Mouse (Mus musculus) forelimb bud, embryonic 11.5 days (tissue): ENCODE measurements around the gene Smtnl2.

Experiments
- DNase-seq: peaks from one replicate; pipeline ENCODE4 v3.0.0-alpha.2; 2012; ENCODE audit warnings: low read depth, low spot score

Gene Smtnl2

DNA sequence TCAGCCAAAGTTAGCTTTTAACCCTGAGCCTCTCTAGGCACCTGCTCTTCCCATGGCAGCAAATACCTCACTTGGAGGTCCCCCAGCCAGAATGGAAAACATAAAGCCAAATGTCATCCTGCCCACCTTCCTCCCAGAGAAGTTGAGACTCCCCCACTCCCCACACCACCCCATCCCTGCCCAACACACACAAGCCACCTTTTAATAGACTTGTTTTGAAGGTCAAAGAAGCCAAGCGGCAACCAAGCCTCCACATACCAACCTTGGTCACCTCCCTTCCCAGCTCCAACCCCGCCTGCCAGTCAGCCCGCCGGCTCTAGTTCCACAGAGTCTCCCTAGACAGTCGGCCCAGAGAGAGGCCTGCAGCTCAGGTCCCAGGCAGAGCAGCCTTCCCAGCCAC is 9.5 kb downstream of the Smtnl2 start:
- no peak for DNase-seq

DNA sequence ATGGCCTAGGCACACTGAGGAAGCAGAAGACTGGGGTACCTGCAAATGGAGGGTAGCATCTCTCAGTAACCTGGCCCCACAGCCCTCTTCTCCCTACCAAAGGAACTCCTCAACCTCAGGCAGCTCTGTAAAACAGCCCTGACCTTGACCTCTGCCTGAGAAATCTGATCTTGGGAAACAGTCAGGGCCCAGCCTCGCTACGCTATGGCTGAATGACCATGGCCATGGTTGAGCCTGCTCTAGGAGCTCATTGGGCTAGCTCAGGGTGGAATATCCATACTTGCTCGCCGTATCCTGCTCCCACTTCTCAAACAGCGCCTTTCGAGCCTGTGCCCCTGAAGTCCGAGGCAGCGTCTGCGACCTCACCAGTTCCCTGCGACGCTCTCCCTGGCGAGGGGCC is 10.4 kb downstream of the Smtnl2 start:
- no peak for DNase-seq

DNA sequence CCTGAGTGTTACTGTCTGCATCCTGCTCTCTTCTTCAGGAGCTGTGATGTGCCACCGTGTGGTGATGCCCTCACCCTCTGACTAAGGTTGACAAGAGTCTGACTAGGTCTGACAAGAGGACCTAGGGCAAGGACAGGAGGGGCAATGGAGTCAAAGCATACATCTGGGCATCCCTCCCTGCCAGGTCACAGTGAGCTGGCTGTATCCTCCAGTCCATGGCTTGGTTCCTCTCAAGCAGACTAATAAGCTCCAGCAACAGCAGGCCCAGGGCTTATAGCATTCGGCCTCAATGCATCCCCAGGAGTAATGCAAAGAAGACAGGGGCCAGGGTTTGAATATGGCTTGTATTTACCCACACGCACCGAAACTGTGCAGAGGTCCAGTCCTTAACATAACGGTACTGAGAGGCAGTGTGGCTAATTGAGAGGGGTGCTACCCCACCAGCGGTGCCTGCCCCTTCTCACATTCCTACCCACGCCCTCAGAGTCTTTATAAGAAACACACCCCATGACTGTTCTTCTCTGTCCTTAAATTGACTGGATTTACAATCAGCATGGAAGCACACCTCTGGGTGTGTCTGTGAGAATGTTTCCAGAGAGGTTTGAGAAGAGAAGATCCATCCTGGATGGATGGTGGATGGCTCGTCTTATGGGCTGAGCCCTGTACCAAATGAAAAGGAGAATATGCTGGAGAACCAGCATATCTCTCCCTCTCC is 13.5 kb downstream of the Smtnl2 start:
- no peak for DNase-seq

DNA sequence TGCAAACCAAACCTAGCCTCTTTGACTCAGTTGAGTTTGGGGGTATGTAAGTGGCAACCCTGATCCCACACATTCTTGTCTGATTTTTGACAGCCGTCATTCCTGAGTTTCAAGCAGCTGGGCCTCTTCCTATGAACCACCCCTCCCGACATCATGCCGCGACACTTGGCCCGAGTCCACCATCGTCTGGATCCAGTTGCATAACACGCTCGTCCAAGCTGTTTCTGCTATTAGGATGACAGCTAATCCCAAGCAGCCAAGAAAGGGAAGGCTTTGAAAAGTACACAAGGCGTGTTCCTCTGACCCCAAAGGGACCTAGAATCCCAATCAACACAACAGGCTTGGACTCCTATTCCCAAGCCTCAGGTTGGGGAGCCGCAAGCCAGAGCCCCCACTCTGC is 14.4 kb downstream of the Smtnl2 start:
- no peak for DNase-seq

DNA sequence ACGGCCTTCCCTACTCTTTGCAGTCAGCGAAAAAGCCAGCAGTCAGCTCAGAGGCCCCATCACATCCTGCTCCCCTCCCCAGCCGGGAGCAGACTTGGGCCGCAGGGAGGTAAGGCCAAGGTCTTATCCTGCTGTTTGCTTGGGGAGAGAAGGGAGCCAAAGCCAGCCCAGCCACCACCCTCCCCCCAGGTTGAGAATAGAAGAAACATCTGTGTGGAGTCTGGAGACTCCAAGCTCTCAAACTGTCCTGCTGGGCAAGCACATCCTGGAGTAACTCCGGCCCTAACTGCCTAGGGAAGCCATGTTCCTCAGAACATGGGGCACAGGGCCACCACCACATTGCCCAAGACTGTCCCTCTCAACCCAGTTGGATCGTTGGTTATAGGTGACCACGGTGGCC is 14.9 kb downstream of the Smtnl2 start:
- DNase-seq, result no peak

DNA sequence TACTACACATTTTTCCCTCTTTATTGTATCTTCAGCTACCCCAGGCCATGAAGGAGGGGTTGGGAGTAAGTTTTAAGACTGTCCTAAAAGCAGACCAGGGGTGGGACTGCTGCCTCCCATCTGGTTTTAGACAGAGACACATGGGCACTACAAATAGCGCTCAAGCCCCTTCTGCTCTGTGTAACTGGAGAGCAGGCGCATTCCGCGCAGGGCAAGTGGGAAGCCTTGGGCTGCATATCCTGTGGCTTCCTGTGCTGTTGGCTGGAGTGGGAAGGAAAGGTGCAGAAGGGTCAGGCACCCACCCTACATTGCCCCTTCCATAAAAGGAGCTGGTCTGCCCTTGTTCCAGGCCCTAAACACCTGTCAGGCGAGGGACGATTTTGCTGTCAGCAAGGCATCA is 15.9 kb downstream of the Smtnl2 start:
- no peak for DNase-seq

DNA sequence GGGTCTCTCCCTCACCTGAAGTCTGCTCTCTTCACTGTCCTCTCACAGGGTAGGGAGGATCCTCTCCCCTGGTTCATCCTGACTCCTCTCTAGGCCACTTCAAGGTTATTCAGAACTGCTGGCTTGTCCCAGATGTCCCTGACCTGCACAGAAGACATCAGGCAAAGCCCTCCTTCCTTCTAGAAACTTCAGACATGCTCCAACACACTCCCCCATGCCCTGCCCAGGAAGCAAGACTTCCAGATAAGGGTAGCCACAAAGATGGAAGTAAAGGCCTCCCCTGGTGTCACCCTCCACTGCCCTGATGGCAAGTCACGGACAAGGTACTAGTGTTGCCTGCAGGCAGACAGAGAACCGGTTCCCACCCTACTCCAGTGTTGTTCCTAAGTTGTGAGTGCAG is 16.8 kb downstream of the Smtnl2 start:
- no peak for DNase-seq

DNA sequence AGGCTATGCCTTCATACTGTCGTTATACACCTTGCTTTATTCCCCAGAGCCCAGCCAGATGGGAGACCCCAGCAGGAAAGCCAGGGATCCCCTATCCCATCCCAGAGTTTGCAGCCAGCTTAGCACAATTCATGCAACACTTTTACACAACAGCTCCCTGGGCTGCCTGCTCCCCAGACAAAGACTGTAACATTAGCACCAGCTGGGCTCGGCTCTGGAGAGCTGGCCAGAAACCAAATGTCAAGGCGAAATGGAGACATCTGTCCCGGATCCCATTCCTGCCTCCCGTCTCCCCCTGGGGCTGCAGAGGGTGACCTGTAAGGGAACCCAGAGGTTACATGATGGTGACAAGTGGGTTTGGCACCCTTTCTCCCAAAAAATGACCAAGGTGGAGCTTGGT is 17.8 kb downstream of the Smtnl2 start:
- DNase-seq, result no peak

DNA sequence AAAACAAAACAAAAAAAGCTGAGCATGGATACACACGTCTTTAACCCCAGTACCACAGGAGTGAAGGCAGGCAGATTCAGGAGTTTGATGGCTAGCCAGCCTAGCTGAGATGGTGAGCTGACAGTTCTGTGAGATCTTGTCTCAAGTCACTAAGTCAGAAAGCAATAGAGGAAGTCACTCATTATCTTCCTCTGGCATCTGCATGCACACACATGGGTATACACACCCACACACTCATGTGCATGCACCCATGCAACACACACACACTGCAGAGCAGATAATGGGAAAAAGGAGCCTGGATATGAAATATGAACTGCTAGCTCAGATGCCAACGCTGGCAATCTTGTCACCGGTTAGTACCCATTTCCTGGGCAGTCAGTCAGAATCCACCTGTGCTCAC is 18.3 kb downstream of the Smtnl2 start:
- no peak for DNase-seq

DNA sequence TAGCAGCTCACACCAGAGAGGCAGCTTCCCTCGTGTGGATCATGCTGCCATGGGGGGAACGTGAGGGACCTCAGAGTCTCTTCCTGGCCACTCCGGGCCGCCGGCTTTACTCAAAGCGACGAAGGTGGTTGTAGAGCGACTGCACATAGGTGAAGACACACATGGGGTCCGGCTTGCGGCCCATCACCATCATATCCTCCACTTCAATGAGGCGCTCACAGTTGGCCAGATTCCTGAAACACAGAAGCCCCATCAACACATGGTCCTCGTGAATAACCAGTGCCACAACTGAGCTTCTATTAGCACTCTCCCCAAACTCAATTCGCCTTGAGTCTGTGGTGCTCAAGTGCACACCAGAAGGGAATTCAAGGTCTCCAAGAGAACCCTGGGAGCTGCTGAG is 20.3 kb downstream of the Smtnl2 start:
- DNase-seq, result no peak

DNA sequence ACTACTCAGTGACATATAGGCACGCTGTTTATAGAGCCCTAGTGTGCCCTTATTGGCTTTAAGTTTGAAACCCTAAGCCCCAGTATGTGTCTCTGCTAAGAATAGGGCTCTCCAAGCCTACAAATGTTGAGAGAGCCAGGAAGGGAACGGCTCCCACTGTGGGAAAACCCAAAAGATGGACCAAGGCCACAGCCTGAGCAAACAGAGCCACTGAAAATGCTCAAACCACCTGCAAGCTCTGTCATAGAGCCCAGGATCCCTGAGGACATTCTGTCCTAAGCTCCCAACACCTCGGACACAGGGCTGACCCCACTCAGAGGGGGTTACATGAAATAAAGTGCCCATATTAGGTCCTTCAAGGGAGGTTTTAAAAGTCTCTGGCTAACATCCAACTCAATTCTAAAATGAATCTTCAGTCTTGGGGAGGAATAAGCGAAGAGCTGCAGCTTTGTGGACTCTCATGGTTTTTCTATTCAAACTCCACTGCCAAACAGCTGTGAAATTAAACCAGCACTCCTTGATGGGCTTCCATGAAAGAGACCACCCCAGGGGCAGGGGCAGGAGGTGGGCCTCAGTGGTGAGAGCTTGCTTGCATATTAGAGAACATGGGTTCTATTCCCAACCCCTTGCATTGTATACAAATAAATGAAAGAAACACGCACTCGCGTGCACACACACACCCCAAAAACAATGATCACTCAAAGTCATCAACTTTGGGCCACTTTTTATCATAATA is 21.9 kb downstream of the Smtnl2 start:
- no peak for DNase-seq

DNA sequence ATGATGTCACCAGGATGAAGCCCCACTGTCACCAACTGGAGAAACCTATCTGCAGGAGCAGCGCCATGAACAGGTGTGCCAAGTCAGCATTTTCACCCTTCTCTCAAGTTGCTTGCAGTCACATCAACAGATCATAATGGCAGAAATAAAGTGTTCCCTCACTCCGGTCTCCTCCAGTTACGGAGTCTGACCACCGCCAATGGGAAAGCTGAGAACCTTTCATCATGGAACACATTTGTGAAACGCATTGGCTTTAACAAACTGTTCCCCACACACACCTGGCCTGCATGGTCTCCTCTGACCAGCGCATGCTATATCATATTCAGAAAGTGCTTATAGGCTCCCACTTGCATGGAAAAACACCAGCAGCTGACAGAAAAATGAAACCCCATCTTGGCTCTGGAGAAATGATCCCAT is 23.4 kb downstream of the Smtnl2 start:
- DNase-seq, result peak; percentile 56

DNA sequence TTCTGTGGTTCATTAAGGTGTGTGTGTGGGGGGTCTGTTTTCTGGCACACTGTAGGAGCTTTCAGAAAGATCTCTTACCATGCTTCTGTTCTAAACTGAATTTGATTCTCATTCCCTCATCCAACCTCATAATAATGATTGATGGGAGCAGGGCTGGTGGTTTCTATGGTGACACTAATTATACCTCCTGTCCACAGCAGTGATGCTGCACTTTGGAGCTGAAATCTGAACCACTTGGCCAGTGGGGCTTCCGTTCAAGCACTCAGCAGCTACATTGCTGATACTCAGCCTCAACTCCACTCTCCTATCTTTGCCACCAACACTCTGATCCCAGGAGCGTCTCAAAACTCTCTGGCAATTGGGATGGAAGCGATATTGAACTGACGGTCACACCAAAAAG is 32.2 kb downstream of the Smtnl2 start:
- DNase-seq, result peak; percentile 39

DNA sequence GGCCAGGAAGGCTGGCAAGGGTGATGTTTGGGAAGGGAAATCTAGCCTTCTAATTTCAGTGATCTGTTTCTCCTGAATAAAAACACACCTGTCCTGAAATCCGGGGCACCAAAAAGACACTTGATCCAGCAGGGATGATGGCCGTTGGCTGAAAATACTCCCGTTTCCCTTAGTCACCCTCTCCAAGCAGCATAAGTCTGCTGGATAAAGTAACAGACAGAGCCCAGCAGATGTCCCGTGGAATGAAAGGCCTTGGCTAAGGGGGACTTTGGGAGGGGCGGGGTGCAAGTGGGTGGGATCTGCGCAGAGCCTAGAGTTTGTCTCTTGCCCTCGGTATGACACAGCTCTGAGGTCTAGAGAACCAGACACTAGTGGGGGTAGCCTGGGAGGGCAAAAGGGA is 33.3 kb downstream of the Smtnl2 start:
- no peak for DNase-seq

DNA sequence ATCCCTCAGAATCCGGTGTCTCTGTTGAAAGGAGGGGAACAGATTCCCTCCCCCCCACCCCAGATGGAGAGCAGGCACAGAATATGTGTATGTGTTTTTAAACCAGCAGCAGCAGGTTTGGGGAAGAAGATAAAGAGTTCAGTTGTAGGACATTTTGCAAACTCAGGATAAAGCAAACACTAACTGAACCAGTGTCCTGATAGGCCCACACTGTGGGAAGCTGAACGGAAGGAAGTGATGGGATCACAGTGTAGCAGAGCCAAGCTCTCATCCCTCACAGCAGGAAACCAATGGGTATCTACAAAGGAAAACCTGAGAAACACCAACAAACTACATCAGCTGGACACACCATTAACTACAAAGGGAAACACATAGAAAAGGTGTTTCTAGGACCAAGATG is 35.0 kb downstream of the Smtnl2 start:
- no peak for DNase-seq

DNA sequence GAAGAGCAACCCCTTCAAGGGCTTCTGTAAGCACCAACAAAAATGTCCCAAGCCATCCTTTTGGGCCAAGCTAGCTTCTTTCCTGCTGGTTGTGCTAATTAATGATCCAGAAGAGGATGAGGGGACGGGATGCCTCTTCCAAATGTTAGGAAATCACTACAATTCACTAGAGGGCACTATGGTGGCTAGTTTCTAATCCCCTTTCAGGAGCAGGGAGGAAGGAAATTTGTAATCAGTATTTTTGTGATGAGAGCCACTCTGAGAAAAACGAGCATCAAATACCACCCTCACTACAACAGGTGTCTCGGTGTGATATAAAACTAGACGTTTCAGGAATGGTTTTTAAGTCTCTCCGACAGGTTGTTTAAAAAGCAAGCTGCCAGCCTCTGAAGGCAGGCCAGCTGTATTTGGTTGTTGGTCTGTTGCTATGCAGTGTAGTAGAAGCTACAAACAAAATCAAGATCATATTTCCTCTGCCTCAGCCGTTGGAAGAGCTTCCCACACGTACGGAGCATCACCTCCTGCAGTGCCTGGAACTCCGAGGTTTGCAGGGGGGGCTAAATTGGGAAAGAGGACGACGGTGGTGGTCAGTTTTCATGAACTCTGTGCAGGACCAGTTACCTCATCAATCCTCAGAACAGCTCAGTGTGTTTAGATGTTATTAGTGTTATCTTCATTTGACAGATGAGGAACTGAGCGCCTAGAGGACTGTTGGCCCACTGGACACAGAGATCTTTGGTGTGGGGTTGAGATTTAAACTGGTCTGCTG is 41.4 kb downstream of the Smtnl2 start:
- peak; percentile 8 for DNase-seq

DNA sequence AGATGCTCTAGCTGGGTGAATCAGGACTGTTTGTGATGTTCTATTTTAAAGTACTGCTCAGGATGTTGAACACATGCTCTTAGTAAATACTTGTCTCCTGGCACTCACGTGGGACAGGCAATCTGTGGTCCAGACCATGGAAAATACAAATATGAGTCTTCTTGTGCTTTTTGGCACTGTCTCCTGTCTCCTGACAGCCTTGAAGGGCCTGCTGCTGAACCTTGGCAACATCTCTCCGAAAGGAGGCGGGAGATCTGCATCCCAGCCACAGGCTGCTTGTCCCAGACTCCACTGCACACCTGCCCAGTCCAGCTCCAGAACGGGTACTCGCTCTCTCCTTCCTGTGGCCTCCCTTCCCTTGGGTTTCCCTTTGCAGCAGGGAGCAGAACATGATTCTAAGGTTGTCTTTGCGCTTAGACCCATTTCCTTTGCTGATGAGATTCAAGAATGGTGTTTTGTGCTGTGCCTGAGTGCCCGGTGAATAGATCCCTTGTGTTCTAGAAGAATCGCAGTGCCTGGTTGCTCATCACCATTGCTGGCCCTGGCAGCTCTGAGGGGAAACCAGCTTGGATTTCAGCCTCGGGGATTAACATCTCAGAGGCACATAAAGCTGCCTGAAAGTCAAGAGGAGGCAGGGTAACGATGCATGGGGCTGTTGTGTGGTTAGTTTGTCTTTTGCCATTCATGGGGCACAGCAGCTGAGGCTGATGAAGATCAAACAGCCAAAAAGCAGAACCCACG is 43.4 kb downstream of the Smtnl2 start:
- DNase-seq, result no peak

DNA sequence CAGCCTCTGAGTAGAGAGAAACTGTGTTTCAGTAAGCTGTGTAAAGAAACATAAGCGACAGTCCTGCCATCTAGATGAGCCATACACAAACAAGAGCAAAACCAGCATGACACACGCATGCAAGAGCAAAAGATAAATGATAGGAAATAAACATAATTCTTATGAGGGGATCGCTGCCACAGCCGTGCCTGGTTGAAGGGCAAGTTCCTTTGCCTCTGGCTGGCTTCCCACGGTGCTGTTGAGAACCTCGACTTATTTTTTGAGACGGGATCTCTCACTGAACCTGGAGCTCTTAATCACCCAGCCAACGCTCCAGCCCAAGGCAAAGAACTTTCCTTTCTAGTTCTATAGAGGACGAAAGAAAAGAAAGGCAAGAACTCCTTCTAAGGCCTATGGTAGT is 45.4 kb downstream of the Smtnl2 start:
- no peak for DNase-seq

DNA sequence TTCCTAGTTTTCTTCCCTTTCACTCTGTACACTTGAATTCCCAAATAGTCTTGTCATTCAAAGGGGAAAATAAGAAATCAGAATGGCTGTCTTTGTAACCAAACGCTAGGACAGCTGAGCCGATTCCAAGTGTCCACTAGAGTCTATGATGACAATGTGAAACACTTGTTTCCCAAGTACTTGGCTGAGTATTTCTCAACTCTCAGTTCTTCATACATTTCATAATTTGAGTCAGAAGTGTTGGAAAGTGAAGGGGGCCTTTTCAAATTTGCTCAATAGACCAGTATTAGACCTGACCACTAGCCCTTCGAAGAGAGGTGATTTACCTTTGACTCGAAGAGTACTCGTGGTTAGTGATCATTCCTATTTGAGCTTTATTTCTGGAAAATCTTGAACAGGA is 47.0 kb downstream of the Smtnl2 start:
- no peak for DNase-seq

DNA sequence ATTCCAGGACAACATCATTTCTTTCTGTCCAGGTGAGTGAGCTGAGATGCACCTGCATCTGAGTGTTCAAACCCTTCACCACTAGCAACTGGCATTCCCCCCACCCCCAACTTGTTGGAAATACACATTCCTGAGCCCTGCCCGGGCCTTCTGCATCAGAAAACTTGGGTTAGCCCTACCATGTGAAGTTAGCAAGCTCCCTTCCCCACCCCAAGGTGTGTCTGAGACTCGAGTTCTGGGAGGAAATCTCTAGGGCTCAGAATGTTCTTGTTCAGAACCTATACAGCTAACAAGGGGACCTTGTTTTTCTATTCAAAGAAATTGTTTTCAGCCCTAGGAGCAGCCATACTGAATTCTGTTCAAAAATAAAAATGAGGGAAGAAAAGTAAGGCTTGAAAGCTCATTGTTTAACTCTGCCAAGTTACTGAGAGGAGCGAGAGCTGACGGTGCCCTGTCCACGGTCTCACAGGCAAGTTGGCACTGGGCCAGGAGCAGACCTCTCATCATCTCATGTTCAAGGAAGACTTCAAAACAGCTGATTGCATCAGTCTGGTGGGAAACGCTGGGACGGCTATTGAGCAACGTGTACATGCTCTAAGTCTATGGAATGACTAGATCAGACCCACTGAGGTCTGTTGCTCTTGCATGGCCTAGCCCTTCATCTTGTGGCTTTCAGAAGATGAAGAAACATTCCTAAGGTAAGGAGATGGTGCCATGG is 47.8 kb downstream of the Smtnl2 start:
- DNase-seq, result no peak

DNA sequence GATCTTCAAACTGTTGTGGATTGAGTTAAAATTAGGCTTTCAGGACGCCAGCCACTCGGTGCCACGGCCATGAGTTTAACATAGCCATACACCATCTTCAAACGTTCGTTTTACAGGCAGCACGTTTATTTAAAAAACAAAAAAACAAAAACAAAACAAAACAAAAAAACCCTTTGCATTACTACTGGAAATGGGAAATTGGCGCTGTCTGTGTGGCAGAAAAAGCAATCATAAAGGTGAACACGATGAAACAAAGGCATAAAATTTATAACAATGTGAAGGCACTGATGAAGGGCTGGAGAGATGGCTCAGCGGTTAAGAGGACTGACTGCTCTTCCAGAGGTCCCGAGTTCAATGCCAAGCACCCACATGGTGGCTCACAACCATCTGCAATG is 49.2 kb downstream of the Smtnl2 start, which contains the start of gene Tekt1:
Gene Tekt1, minus strand, starts transcription at position 96 of the 395 bp plus-strand sequence.
- no peak for DNase-seq
